Mouse (Mus musculus): ENCODE measurements at regions not wholly inside any gene's neighbourhood (a gene's known extent, or its start where the extent isn't known, plus 50 kb on each side); places are given as distances from the start of the nearest gene placed in this dataset.

DNA sequence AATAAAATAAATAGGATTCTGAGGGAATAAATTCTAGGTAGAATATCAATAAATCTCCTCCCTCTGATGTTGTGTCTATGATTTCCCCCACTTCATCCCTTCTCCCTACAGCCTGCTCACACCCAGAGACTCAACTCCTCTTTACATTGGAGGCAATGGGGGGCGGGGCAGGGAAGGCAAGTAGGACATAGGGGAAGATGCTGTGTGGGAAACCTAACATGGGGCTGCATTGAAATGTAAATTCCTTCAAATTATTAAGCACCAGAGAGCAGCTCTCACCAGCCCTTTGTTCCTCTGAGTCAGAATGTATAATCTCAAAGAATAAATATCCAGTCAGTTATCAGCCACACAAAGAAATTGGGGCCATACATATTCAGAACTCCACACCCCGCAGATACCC lies 91.6 kb downstream of the Nuf2 start:
- no peak for DNase-seq

DNA sequence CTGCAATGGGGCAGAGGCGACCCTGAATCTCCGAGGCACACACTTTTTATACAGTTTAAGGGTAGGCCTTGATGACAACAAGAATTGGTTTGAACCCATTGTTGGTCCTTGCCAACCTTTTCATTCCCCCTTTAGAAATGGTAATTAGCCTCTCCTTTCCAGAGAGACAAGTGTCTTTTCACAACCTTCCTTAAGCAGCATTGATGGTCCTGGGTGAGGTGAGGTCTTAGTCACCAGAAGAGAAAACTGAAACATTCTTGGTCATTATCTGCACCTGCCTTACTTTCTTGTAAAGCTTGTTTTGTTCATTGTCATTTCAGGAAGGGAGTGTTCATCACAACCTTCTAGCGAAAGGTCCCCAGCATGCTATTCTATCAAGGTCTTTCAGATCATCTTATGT lies 93.3 kb downstream of the Nuf2 start:
- DNase-seq: no peak

DNA sequence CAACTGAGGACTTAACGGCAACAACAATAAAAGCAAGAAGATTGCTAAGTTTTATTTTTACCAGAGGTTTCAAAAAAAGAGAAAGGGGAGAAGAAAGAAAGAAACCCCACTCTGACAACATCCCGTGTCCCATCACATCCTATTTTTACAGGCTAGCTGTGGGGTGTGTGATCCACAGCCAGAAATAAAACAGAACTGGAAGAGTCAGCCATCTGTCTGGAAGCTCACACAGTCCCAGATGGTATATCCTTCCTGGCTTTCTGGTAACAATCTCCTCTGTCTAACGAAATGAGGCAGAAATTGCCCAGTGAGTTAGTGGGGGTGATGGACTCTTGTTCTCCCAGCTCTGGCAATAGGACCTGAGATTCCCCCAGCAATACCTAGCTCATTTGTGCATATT lies 108.9 kb downstream of the Nuf2 start:
- DNase-seq: no peak

DNA sequence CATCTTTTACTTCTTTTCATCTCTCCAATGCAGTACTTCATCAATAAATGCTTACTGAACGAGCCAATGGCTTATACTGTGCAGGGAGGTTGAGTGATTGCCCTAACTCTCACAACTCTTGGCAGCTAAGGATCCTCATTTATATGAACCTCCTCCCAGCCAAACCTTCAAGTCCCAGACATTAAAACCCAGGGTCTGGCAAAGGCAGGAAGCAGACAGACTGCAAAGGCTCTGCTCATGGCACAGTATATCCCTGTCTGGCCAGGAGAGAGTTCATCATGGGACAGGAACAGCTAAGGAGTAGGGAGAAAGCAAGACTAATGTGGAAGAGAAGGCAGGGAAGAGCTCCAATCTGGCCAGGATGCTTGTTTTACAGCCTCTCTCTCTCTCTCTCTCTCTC lies 109.6 kb downstream of the Nuf2 start:
- DNase-seq: no peak

DNA sequence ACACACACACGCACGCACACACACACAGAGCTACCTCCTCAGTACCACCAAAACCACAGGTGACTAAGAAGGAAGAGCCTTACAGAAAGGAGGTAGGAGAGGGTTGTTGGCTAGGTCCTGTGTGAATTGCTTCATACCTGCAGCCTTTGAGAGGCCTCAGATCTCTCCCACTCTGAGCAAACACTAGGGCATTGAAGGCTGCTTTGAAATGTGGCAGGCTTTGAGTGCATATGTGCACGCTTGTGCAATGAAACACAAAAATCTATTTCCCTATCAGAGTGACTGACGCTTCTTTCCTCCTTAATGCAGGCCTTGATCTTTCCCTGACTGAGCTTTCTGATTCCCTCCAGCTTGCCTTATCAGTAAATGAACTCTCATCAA lies 112.6 kb downstream of the Nuf2 start:
- no peak for DNase-seq

DNA sequence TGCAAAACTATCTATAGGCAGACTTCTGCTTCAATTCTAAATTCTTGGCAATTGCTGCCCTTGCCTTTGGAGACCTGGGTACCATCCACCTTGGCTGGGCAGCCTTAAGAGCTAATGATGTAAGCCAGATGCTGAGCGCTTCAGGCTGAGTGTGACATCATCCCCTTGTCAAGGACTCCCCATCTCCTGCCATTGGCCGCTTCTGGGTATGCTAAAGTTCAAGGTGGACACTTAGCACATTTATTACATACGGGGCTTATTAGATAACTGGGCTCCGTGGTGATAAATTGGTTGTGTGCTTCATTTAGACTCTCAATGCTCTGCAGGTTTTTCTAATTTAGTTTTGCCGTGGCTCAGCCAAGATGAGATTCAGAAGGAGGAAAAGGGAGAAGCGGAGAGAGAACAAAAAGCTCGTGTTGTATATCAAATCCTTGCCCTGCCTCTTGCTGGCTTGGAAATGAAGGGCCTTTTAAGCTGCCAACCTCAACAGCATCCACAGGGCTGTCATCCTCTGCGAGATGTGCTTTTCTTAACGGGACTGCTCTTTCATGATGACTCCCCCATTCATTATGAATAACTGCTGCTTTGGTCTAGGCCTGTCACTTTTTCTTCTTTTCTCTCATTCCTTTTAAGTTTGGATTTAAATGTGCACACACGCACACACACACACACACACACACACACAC lies 113.1 kb downstream of the Nuf2 start:
- DNase-seq: no peak

DNA sequence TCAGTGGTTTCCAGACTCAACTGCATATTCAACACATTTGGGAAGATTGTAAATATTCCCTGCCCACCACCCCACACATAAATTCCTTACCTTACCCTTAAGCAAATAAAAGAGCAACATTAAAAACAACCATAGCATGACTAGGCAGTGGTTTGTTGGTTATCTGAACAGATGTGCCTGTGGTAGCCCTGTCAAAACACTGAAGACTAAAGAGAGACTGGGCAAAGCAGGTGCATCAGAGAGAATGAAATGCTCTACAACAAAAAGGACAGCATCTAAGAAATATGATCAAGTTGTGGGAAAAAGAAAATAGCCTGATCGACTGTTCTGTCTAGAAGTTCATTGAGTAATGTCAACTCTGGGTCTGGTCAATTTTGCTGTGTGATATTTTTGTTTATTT lies 114.6 kb downstream of the Nuf2 start:
- DNase-seq: no peak

DNA sequence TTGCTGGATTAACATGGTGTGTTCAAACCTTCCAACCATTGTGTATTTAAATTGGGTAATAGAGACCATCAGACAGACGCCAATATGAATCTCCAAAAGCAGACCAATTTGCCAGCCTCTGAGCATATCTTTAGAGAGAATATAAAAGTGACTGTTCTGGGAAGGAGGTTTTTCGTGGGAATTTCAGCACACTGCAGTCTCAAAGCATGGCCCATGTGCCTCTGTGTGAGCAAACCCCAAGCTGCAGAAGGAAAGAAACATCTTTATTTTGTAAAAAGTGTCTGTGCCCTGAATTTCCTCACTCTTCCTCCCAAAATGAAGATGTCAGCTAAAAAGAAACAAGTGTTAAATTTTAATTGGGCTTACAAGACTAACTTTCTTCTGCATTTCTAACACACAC lies 123.1 kb downstream of the Nuf2 start:
- DNase-seq: no peak

DNA sequence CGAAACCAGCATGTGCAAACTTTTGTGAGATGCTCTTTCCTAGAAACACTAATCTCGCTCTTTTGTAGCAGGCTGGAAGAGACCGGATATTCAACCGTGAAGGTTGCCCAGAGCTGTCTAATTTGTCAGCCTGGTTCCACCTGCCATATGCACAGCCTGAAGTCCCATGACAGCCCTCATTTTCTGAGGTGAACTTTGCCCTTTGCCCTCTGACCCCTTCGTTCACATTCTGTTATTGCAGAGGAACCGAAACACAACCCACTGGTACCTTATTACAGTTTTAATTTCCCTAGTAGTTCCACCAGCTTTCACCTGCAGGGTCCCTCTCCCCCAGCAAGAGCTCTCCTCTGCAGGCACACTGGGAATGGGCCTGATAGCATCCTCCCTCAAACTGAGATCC lies 130.4 kb downstream of the Nuf2 start:
- DNase-seq: no peak

DNA sequence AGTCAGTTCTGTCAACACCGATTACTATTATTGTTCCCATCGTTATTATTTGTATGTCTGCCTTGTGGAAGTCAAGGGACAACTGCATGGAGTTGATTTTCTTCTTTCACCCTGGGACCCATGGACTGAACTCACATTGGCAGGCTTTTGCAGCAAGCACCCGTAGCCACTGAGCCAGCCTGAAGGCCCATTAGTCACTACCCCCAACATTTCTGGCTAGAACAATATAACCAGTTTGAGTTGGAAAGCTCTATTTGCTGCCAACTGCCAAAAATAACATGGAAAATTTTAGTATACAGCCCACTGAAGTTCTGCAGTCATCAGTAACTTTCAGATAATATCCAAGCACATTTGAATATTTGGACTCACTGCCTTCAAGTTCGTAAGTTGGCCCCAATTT lies 133.9 kb downstream of the Nuf2 start:
- no peak for DNase-seq

DNA sequence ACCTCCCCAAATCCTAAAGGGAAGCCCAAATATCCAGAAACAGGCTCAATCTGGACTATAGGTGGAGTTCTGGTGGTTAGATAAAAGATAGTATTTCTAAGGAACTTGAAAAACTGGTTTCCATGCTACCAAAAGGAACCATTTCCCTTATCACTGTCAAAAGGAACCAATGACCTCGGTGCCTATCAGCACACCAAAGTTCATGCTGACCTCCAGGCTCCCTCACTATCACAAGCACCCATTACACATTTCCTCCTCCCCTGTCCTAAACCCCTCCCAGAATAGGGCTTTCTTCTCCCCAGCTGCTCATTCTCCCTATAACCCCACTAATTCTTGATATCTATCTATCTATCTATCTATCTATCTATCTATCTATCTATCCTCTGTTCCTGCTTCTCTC lies 144.2 kb downstream of the Nuf2 start:
- DNase-seq: no peak

DNA sequence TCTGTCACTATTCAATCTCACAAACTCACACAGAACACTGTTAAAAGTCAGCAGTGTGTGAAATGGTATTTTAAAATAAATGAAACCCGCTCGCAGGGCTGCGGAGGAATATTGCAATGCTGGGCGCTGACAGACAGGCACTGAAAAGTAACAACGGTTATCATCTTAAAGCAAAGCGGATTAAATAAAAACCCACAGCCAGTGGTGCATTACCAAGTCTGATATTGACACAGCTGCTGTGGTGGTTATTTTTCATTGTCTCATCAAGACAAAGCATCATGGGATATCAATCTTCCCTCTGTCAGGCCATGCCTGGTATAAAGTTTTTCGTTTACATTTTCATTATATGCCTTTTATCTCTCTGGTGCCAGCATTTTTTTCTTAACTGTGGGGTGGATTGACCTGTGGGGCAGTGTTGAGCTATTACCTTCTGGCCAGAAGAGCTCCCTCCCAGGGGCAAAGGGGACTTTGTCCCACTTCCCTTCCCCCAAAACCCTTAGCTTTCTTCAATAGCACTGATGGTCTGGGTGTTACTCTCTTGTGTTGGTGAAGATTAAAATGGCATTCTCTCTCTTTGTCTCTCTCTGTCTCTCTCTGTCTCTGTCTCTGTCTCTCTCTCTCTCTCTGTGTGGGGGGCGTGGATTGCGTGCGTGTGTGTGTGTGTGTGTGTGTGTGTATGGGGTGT lies 145.4 kb downstream of the Nuf2 start:
- DNase-seq: no peak

DNA sequence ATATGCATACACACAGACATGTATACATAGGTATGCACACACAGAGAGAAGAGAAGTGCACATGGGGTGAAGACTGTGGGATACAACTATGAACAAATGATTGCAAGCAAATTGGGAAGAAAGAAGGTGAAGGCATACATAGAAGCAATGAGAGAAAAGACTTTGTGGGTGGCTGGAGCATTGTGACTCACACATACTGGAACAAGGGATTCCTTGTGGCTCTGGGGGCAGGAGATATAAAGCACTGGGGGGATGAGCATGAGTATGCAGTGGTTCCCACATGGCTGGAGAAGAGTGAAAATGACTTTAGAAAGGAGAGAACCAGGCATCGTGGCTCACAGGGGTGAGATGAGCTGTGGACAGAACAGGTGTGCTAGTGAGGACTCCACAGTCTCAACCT lies 156.6 kb downstream of the Nuf2 start:
- DNase-seq: no peak

DNA sequence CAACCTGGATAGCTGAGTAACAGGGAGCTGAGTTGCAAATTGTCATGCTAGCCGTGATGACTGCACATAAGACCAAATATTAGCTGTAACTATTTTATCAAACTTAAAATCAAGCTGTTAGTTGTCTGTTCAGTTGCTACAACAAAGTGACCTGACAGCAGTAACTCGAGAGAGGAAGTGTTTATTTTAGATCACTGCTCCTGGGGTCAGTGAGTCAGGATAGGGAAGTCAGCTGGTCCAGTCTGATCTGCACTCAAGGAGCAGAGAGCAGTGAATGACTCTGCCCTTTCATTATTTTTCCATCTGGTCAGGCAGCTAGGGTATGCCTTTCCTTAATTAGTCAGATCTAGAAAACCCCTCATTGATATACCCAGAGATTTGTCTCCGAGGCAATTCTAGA lies 162.5 kb downstream of the Nuf2 start:
- no peak for DNase-seq

DNA sequence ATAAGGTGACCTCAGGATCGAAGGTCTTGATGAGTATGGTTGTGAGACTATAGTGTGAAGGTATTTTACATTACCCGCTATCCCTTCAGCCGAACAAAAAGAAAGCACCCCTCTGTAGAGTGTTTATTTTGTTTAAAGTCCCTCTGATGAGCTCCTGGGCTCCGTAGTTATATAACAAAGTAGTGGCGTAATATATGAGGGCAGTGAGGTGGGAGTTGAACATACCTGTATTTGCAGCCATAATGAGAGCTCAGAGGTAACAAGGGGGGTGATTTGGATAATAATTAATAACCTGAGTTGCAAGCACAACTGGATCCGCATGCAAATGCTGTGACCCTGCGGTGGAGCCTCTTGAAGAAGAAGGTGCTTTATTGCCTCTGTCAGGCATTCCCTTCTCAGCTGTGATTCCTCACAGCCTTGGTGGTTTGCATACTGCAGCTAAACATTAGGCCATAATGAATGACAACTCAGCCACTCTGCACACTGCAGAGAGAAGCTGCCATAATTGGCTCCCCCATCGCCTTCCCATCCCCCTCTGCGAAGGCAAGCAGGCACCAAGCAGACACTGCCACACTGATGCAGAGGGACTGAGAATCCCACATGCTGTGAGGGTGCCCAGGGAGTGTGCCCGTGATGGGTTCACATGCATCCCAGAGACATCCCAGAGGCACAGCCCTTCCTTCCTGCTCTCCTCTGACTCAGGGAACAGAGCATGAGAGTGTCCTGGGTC lies 163.3 kb downstream of the Nuf2 start:
- DNase-seq: no peak

DNA sequence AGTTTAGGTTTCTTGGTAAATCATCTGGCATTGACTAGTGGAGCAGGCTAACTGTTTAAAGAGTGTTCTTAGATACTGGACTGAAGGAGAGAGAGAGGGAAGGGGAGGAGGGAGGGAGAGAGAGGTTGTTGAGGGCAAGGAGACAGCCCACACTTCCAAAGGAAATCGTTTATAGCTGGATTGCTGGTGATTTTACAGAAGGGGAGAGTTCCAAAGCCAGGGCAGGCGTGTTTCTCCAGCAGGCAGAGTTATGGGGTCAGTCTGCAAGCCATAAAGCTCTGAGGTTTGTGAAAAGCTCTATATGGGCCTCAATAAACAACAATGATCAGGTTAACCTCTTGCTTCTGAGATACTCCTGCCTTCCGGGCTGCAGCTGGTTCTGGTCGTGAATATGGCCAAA lies 163.9 kb downstream of the Nuf2 start:
- DNase-seq: no peak

DNA sequence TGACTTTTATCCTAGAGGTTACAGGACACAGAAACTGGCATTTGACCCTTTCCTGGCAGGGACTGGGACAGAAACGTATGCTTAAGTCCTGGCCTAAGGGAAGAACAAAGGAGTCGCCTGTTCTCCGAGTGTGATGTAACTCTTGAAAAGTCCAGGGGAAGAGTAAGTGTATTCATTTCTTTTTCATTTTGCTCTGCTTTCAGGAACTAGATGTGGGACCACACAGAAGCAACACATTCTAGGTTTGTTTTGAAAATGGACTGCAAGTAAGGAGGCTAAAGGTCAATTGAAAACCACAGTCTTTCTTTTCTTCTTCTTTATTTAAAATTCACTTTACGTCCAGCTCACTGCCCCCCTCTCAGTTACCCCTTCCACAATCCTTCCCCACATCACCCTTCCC lies 168.7 kb downstream of the Nuf2 start:
- no peak for DNase-seq

DNA sequence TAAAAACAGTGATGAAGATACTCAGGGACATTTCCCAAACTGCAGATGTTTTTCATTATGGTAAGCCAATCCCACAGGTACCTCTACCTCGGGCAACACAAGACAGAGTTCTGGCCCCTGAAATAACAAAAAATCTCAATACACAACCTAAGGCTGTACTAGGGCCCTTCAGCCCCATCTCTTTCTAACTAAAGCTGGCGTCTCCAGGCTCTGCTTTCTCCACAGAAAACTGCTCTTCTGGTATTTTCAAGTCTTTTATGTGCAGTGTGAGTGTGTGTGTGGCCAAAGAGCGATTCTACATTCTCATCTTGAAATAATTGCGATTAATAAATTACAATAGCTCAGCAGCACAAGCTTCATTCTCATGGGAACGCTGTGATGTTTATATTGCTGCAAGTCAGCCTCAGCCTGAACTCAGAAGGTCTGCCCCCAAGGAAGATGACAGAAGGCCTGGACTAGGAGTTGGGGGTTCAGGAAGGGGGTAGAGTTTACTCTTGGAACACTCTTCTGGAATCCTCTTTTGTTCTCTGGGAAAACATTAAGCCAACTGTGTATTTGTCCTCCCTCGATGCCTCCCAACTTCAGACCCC lies 173.5 kb downstream of the Nuf2 start:
- no peak for DNase-seq

DNA sequence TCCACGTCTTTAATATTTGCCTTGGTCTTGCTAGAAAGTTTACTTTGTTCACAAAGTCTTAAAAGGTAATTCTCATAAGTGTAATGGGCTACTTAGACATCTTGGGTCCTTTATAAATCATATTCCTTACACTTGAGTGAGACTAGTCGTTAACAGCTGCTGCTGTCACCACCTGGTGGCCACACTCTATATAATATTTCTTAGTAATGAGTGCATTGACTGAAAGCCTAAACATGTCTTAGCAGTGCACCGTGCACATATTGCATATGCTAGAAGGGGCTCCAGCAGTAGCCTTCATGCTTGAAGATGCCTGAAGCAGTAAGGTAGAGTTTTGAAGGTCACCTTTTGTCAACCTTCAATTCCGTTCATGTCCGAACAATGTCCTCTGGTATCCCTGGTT lies 177.2 kb downstream of the Nuf2 start:
- no peak for DNase-seq

DNA sequence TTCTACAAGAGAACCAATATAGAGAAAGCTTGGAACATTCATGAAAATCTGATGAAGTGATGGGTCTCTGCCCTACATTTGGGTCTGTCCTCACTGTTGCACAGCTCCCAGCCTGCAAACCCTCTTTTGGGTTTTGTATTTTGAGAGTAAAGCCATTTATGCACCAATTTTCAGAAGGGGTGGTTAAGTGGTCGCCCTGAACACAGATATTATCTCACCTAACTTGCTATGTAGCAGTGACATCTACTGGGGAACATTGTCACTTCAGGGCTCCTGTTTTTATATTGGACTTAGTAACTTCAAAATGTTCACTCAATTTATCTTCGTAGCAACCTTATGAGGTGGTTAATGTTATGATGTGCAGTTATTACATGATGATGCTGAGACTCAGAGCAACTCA lies 183.6 kb downstream of the Nuf2 start:
- no peak for DNase-seq

DNA sequence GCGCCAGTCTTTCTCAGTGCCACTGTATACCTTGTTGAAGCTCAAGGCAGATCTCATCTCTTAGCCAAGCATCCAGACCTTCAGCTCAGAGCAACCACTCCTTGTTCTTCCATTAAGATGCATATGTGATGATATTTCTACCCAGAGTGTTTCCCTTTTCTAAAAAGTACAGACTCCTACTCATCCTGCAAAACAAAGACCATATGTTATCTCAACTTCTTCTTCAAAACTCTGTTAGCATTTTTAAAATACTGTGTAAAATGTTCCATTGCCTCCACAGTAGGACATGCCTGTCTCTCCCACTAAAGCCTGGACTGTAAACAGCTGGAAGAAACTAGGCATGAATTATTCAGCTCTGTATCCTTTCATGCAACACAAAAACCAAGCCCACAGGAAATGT lies 184.4 kb downstream of the Nuf2 start:
- no peak for DNase-seq

DNA sequence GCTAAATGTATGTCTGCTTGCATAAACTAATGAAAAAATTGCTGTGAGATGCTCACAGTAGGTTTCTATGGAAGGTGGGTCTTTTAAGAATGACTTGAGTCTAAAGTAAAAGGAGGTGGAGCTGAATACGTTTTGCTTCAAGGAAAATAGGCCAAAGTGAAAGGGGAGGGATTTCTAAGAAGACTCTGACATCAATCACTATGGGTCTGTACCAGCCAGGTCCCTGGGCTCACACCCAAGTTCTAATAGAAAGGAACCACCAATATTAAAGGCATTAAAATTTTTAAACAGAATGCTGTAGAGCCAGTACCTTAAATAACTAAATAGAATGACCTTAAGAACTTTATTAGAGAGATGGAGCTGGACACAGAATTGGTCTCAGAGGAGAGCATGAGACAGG lies 190.1 kb downstream of the Nuf2 start:
- DNase-seq: no peak

DNA sequence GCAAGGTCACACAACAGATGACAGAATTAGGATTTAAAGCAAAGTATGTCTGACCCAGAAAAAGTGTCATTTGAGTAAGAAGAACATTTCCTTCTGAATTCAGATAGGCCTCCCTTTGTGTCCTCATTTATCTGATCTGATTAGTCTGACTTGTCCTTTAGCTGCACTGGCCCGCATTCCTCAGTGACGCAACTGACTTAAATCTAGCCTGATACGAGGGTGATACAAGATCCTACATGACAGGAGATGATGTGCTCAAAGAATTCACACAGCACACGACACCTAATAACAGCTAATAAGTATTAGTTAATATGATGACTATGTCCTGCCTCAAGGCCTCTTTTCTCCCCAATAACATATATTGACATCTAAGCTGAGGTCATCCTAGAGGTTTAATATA lies 192.8 kb downstream of the Nuf2 start:
- no peak for DNase-seq

DNA sequence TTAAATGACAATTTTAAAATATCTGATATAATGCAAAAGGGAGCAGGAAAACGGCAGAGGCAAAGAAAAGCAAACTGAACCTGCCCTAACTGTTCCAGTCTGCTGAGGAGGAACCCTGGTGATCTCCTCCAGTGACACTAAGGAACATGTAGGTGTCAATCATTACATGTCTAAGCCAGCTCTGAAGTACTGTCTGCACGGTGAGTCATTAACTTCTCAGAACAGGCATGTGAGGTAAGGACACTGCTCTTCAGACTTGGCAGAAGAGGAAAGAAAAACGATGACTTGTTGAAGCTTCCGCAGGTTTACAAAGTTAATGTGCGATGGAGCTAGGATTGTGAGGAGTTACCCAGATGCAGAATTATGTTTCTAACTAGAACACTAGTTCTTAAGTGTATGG lies 199.1 kb downstream of the Nuf2 start:
- DNase-seq: peak; percentile 57

Data from kidney, adult 11 months (tissue).